Mouse (Mus musculus) kidney, postnatal 14 days (tissue): ENCODE results near the gene Fpr1.
"Not testable (repeated sequence)": the region's sequence is repeated elsewhere in the genome, so short reads cannot be mapped to it uniquely, and the experiment has no call there.

Experiments used
- DNase-seq: peaks from one replicate; pipeline ENCODE4 v3.0.0; 2022; ENCODE audit warnings: mixed read lengths

Gene Fpr1

GRCm38 (mm10) chr17:17849906-17850712, 33.6 kb downstream of the Fpr1 start:
- DNase-seq: no peak

DNA sequence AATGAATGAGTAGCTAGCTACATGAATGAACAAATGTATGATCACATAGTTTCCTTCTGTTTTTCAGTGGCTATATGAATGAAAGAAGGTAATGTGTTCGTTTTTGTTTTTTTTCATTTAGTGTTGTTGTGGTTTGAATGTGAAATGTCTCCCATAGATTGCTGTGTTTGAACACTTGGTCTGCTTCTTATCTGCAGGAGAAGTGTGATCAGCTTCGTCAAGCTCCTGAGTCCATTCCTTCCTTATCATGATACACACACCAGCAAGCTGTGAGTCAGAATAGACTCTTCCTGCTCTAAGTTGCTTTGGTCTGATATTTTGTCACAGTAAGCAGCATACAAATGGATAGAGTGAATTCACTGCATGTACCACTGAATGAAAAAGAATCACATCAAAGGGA, 34.8 kb downstream of the Fpr1 start:
- DNase-seq: no peak

DNA sequence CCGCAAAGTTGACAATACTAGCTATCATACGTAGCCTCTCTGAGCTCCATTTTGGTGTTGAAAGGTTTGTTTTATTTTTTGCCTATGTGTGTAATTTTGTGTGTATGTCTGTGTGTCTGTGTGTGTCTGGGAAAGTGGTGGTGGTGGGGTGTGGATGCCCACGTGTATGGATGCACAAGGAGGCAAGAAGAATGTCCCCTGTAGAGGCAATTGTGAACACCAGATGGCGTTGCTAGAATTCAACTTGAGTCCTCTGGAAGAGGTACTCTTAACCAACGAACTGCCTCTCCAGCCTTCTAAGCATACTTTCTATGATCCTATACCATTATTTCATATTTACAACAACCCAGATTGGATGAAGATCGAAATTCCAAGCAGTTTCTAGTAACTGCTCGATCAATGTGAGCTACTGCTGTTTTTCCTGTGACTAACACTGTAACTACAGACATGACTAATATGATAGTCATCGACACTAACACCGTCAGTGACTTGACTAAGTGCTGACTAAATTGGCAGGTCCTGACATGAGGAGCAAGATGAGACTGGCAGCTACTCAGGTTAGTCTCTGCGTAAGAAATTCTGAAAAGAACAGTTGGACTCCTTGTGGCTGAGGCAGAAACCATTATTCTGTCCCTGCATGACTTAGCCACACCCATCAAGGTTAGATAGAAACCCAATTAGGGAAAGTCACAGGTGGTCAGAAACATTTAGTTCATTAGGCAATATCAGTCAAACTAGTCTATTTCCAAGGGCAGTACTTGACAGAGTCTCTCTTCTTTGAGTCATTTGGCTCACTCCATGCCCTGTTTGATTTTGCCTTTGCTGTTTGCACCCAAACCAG, 38.3 kb downstream of the Fpr1 start:
- no peak for DNase-seq

DNA sequence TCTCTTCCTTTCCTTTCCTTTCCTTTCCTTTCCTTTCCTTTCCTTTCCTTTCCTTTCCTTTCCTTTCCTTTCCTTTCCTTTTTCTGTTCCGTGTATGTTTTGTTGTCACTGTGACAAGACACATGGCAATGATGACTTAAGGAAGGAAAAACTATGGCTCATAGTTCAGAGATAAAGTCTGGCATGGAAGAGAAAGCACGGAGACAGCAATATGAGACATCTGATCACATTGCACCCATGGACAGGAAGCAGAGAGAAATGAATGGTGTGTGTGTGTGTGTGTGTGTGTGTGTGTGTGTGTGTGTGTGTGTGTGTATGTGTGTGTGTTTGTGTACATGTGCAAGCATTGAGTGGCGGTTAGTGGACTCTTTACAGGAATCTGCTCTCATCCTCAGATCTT, 39.1 kb downstream of the Fpr1 start:
- not testable (repeated sequence) for DNase-seq

DNA sequence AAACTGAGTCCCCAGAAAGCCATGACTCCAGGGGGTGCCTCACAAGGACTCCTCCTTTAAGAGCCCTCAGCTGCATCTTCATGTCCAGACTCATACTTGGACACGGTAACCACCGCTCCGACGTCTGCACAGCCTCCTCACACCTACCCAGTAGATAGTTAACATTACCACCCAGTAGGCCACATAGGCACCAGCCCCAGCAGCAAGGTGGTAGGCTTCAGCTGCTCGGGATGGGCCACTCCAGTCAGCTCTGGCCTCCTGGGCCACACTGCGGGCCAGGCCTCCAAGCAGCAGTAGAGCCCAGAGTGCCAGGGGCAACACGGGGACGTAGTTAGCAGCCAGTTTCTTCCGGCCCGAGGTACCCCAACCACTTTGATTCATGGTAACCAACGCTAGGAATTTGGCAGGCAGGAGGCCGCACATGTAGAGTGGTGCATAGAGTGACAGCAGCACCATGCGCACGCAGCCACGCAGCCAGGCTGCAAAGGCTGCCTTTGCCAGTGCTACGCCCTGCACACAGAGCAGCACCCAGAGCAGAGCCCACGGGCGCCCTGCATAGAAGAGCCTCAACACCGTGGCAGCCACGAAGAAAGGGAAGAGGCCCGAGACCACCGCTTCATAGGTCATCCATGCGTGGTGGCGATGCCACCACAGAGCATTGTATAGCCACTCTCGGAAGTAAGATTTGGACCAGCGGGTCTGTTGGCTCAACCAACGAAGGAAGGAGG, 40.0 kb downstream of the Fpr1 start:
- no peak for DNase-seq

- no peak for DNase-seq
Observed at GRCm38 (mm10) chr17:17840796-17841195, 42.9 kb downstream of the Fpr1 start.

GRCm38 (mm10) chr17:17839276-17839675, 44.5 kb downstream of the Fpr1 start:
- no peak for DNase-seq

DNA sequence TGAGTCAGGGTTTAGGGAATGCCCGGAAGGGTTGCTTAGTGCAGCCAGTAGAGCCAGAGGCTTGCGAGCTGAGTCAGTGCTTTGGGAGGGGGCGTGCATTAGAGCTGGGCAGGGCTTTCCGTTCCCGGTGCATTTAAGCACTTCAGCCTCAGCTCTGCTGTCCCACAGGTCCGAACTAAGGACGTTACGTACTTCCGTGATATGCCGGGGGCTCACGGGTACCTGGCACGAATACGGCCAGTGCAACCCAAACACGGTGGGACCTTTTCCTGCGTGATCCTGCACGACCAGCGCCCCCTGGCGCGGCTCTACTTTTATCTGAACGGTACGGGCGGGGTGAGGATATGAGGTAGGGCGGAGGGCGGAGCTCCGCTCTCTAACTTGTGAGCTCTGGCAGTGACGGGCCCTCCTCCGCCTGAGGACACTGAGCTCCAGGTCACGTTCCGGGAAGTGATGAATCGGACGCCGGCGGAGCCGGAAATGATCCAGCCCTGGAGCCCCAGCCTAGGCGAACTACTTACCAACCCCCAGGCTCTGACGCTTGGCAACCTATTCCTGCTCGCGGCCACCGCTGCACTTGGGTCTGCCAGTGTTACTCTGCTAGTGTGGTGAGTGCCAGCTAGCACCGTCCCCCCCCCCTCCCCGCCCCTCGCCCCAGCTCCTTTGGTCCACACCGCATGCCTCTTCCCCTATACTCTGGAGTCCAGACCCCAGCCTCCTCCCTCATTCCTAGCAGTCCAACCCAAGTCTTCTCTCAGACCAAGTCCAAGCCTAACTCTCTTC, 45.6 kb downstream of the Fpr1 start:
- peak; percentile 98 for DNase-seq

- DNase-seq: no peak
Observed at GRCm38 (mm10) chr17:17837426-17837825, 46.3 kb downstream of the Fpr1 start.

DNA sequence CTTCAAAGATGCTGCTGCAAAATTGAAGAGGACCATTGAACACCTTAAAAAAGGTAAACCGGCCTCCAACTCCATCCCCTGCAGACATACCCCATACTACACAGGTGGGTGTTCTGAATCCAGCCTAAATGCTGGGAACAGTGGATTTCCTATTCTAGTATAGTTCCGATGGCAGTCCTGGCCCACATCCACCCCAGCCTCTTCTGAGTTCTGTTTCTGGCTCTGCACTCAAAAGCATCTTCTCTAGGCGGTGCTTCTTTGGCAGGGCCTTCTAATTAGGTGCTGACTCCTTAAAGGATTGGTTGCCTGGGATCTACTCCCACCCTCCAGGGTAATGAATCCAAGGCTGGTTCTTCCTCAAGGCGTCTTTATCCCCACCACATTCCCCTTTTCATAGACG, 47.6 kb downstream of the Fpr1 start:
- DNase-seq: no peak

DNA sequence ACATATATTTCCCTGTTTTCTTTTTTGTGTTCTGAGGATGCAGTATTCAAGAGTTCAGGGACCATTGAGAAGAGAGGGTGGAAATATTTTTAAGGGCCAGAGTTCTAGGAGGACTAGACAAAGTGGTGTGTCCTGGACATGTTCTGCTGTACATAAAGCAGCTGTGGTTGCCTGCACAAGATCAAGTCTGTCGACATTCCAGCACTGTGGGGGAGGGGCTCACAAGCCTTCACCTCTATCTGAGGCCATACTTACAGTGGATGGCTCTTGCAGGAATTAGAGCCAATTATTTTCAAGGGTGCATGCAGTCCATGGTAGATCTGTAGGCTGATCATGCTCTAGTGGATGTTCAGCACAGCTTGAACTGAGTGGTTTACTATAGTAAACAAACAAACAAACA, 48.8 kb downstream of the Fpr1 start:
- DNase-seq: peak; percentile 68

- DNase-seq: no peak
Observed at GRCm38 (mm10) chr17:17830731-17831130, 53.0 kb downstream of the Fpr1 start.

GRCm38 (mm10) chr17:17829816-17830535, 53.8 kb downstream of the Fpr1 start:
- DNase-seq: no peak

- DNase-seq: peak; percentile 31
Observed at GRCm38 (mm10) chr17:17829052-17829785, 54.5 kb downstream of the Fpr1 start.

GRCm38 (mm10) chr17:17828191-17828981, 55.4 kb downstream of the Fpr1 start:
- DNase-seq: peak; percentile 69

- DNase-seq: peak; percentile 87
Observed at GRCm38 (mm10) chr17:17827658-17828190, 56.0 kb downstream of the Fpr1 start.

DNA sequence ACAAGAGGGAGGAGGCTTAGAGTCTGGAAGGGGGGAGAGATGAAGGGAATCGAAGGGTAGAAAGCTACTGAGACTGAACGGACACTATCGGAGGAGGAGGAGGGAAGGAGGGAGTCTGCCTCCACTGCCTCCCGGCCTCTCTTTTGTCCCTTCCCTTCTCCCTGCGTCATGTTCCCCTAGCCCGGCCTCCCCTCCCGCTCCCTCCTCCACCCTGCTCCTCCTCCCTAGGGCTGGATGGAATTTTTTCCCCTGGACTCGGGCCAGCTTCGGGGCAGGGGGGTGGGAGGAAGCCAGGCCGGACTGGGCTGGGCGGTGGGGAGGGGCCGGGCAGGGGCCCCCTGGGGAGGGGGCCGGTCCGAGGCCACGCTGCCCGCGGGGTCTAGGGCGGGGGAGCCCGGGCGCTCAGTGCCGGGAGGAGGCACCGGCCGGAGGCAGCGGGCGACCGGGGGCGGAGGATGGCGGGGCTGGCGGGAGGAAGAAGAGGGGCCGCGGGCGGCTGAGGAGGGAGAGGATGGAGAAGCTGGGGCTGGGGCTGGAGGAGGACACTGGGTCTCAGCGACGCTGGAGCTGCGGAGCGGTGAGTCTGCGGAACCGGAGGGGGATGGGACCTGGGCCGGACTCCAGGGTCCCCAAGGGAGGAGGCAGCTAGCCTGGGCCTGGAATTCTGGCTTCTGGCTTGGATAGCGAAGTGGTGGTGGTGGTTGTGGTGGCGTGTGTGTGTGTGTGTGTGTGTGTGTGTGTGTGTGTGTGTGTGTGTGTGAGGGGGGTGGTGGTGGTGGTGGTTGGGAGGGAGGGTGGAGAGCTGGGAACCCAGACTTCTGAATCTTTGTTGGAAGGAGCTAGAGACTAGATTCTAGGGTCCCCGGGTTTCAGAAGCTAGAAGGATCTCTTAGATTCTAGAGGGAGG, 56.7 kb downstream of the Fpr1 start, which contains the start of gene Spaca6:
Gene Spaca6, plus strand, starts transcription at position 408 of the 907 bp plus-strand sequence.
- peak; percentile 96 for DNase-seq
